Mouse (Mus musculus) common myeloid progenitor, adult 5-6 weeks (primary cell): Measurements from ENCODE around the gene Igf1r. TPM values are rescaled to one million over a fixed set of nuclear protein-coding genes. Genes with fewer than 3 reads are reported as not detected.
A peak's percentile ranks its signal among the peaks of the same experiment; 100 is the strongest.

Experiments used
- ATAC-seq: replicated peaks from 2 replicates; pipeline ENCODE4 v1.8.0; 2016; ENCODE audit warnings: low read depth, mild to moderate bottlenecking, moderate TSS enrichment, inconsistent platforms; ENCODE audit not compliant: poor library complexity, severe bottlenecking
- total RNA-seq: library from RNA; stranded (forward); fragments of 200-1000, 187-1606 nt; gene quantifications from 2 replicates; pipeline ENCODE4 v1.2.3, GENCODE M21; 2017

The Igf1r gene
- total RNA-seq, 1 experiment from 2014 or later = 31.7 TPM

DNA sequence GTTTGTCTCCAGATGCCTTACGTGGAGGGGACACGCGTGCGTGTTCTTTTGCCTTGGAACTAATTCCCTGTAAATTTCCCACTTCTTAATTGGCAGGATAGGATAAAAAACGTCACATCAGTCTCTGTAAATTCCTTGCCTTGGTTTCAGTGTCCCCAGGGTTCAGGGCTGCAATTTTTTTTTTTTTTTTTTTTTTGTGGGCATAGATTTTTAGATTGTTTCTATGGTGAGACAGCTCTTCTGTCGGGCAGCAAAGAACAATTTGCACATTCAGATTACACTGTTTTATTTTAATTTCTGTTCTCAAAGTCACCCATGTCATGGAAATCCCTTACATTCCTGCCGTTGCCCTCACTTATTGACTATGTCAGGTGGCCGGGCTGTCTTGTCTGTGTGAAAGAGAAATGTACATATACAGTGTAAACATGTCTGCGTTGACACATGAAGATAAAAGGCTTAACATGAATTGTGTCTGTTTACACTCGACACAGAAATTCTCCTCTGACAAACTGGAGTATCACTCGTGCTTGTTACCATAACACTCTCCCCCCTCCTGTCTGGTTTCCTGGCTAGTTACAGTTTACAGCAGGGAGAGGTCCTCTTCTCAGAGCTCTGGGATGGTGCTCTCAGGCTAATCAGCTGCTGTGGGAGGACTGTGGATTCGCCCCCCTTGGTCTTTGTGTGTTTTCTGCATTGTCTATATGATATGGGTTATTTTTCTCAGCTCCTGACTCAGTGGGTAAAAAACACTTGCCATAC, 43.8 kb downstream of the Igf1r start:
- no peak for ATAC-seq

DNA sequence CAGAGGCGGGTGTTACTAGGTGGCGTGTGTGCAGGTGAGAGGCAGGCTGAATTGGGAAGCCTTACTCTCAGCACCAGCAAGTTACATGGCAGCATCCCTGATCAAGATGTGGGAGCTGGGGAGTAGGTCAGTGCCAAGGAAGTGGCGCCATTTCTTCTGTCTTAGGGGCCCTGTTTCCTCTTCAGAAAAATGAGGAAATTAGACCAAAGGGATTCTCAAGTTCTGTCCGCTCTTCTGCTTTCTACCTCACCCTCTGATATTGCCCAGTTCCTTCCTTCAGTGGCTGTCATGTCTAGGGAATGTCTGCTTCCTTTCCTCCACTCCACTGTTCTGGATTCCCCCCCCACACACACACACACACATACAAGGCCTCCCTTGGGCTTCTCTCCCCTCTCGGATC, 48.6 kb downstream of the Igf1r start:
- peak; percentile 33 for ATAC-seq

DNA sequence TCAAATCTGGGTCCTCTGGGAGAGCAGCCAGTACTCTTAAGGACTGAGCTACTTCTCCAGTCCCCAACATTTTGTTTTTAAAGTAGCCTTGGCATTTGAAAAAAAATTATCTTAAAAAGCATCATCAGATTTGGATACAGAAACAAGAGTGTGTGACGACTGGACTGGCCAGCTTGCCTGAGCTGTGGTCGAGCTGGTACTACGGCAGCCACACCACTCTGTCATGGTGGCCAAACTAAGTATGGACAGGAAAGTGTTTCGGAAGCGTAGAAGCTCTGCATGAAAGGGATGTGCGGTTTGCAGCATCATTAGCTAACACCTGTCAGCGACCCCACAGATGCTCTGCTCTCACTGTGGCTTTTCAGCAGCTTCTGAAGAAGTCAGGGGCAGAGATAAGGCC, 53.4 kb downstream of the Igf1r start:
- ATAC-seq = no peak

DNA sequence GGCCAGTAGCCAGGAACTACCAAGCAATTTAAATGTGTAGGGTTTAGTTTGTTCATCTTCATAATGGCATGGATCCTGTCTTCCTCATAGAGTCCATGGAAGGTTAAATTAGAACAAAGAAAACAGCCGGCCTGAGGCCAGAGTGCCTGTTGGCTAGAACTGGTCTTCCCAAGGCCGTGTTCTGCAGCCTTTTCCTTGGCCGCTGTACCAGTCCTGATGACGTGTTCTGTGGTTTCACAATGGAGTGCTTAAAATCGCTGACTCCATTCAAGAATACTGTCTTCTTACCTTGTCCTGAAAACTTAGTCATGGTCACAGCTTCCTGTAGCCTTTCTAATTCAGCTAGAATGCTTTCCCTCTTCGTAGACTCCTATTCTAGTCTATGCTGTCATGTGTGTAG, 53.9 kb downstream of the Igf1r start:
- ATAC-seq = no peak

DNA sequence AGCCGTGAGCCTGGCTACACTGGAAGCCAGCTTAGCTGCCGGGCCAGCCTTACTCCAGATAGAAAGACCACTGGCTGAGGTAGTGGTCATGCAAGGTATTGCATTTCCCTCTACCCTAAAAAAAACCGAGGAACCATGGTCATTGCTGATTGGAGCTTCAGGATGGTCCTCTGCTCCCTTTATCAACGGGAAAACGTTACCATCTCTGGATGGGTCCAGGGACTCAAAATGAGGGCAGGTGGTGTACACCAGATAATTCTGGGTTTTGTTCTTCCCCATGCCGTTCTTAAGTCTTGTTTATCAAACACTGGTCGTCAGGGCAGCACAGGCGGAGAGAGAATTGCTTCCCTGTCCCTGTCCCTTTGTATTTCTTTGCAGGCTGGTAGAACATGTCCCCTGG, 57.0 kb downstream of the Igf1r start:
- ATAC-seq = peak; percentile 36

DNA sequence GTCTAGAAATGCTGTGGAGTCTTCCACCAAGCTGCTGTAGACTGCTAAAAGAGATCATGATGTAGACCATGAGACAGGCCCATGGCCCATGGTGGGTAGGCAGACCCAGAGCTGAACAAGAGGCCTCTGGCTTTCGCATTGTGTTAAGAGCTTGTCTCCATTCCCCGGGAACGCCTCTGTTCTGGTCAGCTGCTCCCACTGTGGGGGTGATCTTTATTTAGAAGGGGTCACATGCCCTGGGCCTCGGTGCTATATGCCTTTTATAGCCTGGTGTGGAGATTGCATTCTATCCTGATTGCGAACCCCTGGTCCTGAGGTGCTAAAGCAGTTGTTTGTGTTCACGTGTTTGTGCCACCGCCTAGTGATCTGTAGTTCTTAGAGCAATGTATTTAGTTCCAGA, 57.5 kb downstream of the Igf1r start:
- no peak for ATAC-seq

DNA sequence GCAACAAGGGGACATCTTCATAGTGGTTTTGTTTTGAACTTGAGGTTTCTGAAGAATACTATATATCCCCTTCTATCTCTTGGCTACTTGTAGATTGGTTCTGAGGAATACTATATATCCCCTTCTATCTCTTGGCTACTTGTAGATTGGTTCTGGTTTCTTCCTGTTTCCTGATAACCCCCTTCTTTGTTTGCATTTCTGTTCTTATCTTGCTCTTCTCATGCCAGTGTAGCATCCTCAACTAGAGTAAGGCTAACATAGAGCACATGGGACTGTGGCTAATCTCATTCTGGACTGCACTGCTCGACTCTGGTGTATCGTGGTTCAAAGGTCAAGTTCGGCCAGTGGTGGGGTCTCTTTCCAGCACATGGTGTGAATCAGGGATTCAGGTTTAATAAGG, 58.2 kb downstream of the Igf1r start:
- no peak for ATAC-seq

DNA sequence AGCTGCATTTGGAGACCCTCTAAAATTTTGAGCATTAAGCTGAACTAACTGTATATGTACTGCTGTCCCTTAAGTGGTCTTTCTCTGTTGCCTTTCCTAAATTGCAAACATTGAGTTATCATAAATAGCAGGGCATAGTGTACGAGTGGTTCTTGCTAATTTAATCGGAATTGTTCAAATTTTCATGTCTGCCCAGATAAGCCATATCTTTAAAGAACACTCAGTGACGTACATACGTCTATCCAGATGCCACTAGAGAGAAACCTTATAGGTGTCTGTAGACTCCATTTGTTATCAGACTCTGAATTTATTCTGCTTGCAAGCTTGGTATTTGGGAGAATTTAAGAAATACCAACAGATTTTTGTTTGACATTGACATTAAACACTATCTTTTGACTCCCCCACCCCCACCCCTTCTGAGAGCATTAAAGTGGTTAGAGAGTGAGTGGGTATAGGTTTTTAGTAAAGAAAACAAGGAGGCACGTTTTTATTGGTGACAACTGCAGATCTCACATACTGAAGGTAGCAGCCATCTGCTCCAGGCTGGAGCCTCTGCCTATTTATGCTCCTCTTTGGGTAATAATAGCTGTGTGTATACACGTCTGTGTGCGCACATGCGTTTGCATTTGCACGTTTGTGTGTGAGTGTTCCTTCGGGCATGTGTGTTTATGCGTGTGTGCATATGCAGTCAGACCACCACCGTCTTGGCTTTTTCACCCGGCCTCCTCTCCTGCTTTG, 58.9 kb downstream of the Igf1r start:
- ATAC-seq = peak; percentile 48

DNA sequence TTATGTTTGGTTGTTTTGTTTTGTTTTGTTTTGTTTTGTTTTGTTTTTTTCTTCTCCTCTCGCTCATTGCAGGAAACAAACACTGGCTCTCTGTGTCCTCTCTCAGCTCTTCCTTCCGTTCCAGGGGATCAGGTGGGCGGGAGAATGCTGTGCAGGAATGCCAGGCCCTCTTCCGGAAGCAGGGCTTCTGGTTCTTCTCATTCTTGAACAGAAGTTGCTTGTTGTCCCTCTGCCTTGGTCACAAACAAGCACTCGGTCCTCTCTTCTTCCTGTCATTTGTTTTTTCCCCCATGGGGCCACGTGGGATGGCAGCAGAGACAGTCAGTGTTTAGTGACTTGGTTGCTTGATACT, 59.5 kb downstream of the Igf1r start:
- ATAC-seq = no peak

DNA sequence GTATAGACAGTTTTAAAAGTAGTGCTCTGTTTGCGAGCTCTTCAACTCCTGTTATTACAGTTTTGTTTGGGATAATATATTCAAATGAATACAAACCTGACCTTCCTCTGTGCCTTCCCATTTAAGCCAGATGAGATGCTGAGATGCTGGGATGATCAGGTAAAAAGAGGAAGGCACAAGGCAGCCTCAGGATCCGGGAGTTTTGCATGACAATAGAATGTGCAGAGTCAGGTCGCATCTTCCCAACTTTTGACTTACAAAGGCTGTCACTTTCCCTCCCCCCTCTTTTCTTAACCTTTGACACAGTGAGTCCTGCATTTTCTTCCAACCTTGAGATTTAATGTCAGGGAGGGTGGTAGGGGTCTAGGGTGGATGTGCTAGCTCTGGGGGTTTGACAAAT, 61.9 kb downstream of the Igf1r start:
- ATAC-seq = no peak

DNA sequence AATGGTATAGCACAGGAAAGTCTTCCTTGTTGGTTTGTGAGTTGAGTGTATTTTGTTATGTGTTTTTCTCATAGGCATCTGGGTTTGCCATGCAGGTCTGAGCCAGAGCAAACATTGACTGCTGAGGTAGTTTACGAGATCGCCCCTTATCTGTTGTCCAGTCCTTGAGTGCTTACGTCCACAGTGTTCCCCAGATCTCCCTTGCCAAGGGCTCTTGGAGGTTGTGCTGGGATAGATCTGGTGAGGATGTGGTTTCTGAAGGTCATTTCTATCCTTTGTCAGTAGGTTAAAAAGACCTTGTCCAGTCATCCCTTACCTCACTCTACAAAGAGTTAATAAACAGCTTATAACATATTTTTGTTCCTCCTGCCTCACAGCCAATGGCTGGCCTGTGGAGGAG, 62.8 kb downstream of the Igf1r start:
- ATAC-seq = no peak

DNA sequence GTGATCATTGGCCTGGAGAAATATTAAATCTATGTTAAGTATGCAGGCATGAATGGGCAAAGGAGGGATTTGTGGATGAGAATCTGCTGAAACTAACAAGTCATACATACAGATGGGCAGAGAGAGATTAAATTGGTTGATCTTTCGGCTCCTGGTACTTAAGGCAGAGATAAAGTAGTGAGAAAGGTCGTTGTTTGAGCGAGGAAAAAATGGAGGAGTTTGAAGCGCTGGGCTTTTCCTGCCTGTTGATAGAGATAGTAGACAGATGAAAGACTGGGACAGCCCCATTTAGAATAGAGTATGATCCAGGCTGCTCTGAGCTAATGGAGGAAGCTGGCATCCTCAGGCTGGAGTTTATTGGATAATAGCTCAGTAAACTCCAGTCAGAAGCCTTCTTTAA, 65.4 kb downstream of the Igf1r start:
- ATAC-seq = no peak

DNA sequence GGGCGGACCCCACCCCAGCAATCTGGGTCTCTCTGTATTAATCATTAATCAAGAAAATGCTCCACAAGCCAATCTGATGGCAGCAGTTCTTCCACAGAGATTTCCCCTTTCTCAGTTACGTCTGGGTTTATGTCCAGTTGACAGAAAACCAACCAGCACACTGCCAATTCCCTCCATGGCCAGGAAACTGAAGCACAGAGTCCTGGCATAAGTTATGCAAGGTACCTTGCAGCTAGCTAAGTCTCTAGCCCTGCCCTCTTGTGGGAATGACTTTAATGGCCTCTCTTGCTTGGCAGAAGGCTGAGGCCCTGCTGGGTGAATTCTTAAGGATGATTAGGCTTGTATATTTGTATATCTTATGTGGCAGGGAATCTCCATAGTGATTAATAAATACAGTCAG, 67.9 kb downstream of the Igf1r start:
- no peak for ATAC-seq

DNA sequence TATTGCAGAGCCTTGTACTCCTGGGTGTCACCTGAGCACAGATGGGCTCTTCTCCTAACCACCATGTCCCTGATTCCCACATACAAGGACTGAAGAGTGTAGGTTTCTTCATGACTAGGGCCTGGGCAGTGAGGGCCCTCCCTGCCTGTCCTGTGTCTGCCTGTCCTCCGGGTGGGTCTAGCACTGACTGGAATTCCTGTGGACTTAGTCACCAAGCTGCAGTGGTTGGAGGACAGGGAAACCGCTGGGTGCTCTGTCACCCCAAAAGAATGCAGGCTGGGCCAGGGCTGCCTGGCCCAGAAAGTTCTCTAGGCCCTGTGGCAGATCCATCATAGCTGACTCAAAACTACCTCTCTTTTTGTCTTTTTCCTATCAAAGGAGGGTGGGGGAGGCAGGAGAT, 69.1 kb downstream of the Igf1r start:
- ATAC-seq = no peak

DNA sequence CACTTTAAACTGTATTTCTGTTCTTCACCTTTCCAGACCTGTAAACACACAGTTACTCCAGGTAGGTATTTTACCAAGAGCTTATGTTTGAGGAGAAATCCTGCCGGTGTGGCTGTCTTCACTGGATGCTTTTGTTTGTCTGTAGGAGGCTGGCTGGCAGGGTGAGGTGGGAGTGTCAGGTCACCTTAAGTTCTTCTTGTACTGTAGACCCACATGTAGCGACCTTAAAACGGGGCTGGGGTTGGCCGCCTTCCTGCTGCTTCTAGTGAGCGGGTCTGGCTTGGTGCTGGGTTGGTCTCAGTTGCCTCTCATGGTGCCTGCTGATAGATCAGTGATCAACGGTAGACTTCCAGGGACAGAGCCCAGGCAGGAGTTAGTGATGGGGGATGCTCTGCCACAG, 69.6 kb downstream of the Igf1r start:
- ATAC-seq = no peak

DNA sequence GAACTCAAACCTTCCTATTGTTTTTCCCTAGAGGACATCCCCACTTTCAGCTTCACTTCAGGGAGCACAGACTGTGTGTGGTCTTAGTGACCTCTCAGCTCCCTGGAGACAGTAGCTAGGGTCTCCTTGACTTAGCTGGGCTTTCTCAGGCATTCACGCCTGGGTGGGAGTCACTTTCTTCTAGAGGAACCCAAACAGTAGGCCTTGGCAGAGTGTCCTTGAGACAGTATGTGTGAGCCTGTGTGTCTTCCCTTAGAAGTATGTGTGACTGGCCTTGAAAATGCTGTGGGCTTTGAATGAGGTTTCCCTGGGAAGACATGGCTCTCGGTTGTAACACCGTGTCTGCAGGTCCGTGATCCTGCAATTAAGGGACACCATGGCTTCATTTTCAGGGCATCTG, 71.3 kb downstream of the Igf1r start:
- no peak for ATAC-seq

DNA sequence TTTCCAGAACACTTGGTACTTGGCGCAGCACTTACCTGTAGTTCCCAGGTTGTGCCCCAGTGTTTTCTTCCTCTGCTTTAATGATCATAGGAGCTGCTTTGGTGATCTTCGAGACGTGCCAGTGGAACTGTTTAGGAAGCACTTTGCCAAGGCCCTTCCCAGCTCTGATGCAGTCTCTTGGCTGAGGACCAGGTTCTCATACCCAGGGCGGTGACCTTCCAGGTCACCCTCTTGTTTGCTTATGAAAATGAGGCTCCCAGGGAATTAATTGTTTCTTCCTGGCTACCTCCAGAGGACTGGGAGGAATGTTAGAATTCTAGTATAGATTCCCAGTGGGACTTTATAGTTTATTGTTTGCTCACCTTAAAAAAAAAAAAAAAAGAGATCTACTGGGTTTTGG, 72.0 kb downstream of the Igf1r start:
- ATAC-seq = no peak

DNA sequence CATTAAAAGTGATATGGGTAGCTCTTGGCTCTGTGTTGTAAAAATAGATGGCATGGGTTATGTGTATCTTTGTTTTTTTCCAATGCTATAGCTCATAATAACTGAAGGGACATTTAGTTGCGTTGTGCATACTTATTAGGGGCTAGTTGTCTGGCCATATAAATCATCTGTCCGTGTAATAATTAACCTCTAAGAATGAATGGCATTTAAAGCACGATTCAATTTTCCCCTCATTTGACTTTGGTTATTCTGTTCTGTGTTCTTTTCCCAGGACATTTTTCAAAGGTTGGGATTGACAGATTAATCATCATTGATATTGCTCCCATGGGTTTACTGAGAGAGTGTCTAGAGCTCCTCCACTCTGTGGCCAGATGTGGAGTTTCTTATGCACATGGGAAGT, 72.8 kb downstream of the Igf1r start:
- ATAC-seq = no peak

DNA sequence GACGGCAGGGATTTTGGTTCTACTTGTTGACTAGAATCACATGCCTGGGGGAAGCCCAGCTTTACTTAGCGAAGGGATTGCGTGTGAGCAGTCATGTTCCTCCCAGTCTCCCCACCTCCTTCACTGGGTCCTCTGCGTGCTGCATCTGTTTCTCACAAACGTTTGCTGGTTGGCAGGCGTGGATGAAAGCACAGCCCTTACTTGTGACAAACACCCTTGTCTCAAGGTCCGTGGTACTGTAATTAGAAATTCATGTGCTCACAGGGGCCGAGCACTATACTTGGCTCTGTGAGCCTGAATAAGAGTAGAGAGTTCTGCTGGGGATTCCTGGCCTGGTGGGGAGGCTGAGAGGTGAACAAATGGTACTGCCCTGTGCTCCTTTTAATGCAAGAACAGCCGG, 73.4 kb downstream of the Igf1r start:
- no peak for ATAC-seq

DNA sequence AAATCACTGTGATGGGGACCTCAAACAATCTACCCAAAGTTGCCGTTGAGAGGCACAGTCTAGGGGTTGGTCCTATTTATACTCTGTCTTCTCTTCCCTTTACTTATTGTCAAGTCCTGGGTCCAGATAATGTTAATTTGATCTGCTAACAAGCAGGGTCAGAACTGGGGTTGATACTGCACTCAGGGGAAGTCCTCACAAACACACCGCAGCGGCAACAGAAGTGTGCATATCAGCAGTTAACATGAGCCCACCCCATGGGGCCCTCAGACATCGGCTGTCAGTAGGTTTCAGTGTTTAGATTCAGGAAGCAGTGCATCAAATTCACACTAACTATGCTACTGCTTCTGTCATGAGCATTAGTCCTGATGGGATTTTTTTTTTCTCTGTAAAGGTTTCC, 75.5 kb downstream of the Igf1r start:
- ATAC-seq = peak; percentile 39; the same call in 1 of the 2 replicates

DNA sequence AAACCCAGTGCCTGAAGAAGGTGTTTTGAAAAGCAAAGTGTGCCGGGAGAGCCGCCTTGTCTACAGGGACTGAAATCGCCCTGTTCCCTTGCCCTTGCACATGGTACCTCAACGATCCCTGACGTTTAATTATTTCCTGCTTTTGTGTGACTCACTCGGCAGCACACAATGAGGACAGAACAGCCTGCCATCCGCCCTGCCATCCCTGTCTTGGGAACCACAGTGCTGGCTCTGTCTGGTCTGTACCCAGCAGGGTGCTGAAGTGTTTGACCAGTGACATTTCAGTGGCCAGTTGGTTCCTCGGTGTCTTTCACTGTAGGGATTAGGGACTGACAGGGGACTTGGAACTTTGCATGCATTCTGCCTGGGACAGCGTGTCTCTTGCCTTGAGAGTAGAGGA, 78.2 kb downstream of the Igf1r start:
- no peak for ATAC-seq

DNA sequence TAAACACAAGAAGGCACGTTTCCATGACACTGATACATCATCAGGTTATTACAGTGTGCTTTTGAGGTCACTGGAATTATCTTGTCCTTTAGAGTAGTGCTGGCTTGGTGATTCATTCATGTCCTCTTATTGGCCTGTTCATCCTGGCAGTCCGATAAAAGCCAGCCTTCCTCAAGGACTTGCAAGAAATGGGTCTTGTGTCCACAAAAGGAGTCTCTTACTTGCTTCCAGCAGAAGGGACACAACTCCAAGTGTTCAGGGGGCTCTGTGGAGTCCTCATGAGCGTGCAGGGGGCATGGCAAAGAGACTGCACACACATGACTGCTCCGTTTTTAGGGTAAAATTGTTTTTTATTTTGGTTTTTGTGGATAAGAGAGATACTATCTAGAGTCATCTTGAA, 83.9 kb downstream of the Igf1r start:
- ATAC-seq = no peak
